Mouse (Mus musculus) liver, embryonic 14.5 days (tissue): ENCODE results near the gene Snapc3.

ENCODE experiments used
- CTCF ChIP-seq: IDR thresholded peaks from 2 replicates; pipeline ENCODE4 v1.5.1; 2016; ENCODE audit warnings: antibody characterized with exemption, low read depth, control low read depth
- EP300 ChIP-seq: IDR thresholded peaks from 2 replicates; pipeline ENCODE4 v1.6.1; 2016; ENCODE audit warnings: antibody characterized with exemption, low read depth

- no peak for TF ChIP-seq CTCF
- TF ChIP-seq EP300 = no peak
Observed at GRCm38 (mm10) chr4:83509600-83509999, 92.1 kb downstream of the Snapc3 start.
